Mouse (Mus musculus): Measurements from ENCODE around the gene Ahnak. TPM values are rescaled to one million over a fixed set of nuclear protein-coding genes. Genes with fewer than 3 reads are reported as not detected.
A peak's percentile ranks its signal among the peaks of the same experiment; 100 is the strongest.
"Not testable (repeated sequence)": the region's sequence is repeated elsewhere in the genome, so short reads cannot be mapped to it uniquely, and the experiment has no call there.

The Ahnak gene
- polyA plus RNA-seq, 1 experiment from 2014 or later, result 30.6 TPM

DNA sequence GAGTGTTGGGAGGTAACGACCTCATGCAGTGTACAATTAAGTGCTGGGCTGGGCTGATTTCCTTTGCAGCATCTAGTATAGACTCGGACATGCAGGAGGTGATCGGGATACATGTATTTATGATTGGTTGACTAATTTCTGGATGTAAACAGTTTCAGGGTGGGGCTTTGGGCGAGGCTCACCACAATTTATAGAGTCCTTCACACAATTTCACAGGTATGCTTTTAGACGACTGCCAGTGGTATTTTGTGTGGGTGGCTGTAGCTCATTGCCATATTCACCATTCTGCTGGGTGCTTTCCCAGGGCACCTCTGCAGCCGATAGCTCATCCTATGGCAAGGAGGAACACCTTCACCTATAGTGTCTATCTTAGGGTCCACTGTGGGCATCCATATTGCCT, 9.5 kb downstream of the Ahnak start:
- WGBS, result 83% methylated on average over 6 of the region's 6 CpGs
- H3K9me3 ChIP-seq (ENCODE audit: control insufficient read depth, low read length), result no peaks in the 10 kb centered on the region
- H3K27ac ChIP-seq (replicated peaks in 1 of 2; ENCODE audit: control insufficient read depth in 1 of 2, insufficient read depth in 1 of 2, low read depth in 2 of 2, low read length in 2 of 2), result no peak overlapping the region
- peaks cover 18 to 56% of the 10 kb centered on the region in 2 experiments for H3K4me1 ChIP-seq (ENCODE audit: control insufficient read depth in 2 of 2, insufficient read depth in 2 of 2, low read length in 2 of 2)
- no peak for ATAC-seq (ENCODE audit: insufficient number of reproducible peaks, insufficient read depth, low FRiP score, low read depth)
- H3K4me3 ChIP-seq (ENCODE audit: control insufficient read depth in 1 of 2, insufficient read depth in 1 of 2, low read depth in 1 of 2, low read length in 2 of 2), result no peak overlapping the region
- H3K27me3 ChIP-seq (ENCODE audit: control insufficient read depth, insufficient read depth, low read length), result no peaks in the 10 kb centered on the region
- peaks cover 46% of the 10 kb centered on the region for H3K36me3 ChIP-seq (ENCODE audit: control insufficient read depth, insufficient read depth, low read length)
- H3K4me2 ChIP-seq (ENCODE audit: low read length), result no peak overlapping the region
- H3K9ac ChIP-seq (ENCODE audit: low read length), result no peak overlapping the region

DNA sequence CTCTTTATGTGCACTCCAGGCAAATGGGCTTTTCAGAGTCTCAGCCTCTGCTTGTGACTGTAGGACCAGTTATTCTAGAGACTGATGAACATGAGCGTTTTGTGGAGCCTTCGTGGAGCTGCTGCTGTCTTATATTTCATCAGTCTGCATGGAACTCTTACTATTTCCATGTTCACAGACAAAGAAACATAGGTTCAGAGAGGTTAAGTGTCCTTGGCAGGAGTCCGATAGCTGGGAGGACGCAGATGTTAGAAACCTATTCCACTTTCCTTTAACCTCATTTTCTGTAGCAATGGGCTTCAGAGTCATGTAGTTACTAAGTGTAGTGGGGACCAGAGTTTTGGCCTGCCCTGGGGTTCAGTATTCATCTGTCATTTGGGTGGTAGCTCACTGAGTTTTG, 10.1 kb downstream of the Ahnak start:
- H3K36me3 ChIP-seq (ENCODE audit: control insufficient read depth, insufficient read depth, low read length), result peaks cover 52% of the 10 kb centered on the region
- H3K4me3 ChIP-seq (ENCODE audit: control insufficient read depth in 1 of 2, insufficient read depth in 1 of 2, low read depth in 1 of 2, low read length in 2 of 2), result no peak overlapping the region
- no peak for ATAC-seq (ENCODE audit: insufficient number of reproducible peaks, insufficient read depth, low FRiP score, low read depth)
- H3K27ac ChIP-seq (replicated peaks in 1 of 2; ENCODE audit: control insufficient read depth in 1 of 2, insufficient read depth in 1 of 2, low read depth in 2 of 2, low read length in 2 of 2), result no peak overlapping the region
- no peak overlapping the region for H3K9ac ChIP-seq (ENCODE audit: low read length)
- H3K9me3 ChIP-seq (ENCODE audit: control insufficient read depth, low read length), result no peaks in the 10 kb centered on the region
- no peaks in the 10 kb centered on the region for H3K27me3 ChIP-seq (ENCODE audit: control insufficient read depth, insufficient read depth, low read length)
- no peak overlapping the region for H3K4me2 ChIP-seq (ENCODE audit: low read length)
- WGBS, result 81% methylated on average over 4 of the region's 4 CpGs
- peaks cover 18 to 50% of the 10 kb centered on the region in 2 experiments for H3K4me1 ChIP-seq (ENCODE audit: control insufficient read depth in 2 of 2, insufficient read depth in 2 of 2, low read length in 2 of 2)

DNA sequence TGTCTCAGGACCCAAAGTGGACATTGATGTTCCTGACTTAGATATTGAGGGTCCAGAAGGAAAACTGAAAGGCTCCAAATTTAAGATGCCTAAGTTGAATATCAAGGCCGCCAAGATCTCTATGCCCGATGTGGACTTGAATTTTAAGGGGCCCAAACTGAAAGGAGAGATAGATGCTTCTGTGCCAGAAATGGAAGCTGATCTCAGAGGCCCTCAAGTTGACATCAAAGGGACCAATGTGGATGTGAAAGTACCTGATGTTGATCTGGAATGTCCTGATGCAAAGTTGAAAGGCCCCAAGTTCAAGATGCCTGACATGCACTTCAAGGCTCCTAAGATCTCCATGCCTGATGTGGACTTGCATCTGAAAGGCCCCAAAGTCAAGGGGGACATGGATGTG, 17.8 kb downstream of the Ahnak start:
- 95% methylated on average over 2 of the region's 2 CpGs for WGBS
- H3K36me3 ChIP-seq (ENCODE audit: control insufficient read depth, insufficient read depth, low read length), result peaks cover 74% of the 10 kb centered on the region
- H3K9me3 ChIP-seq (ENCODE audit: control insufficient read depth, low read length); H3K27me3 ChIP-seq (ENCODE audit: control insufficient read depth, insufficient read depth, low read length); ATAC-seq (ENCODE audit: insufficient number of reproducible peaks, insufficient read depth, low FRiP score, low read depth); H3K4me1 ChIP-seq (ENCODE audit: control insufficient read depth in 2 of 2, insufficient read depth in 2 of 2, low read length in 2 of 2); H3K9ac ChIP-seq (ENCODE audit: low read length); H3K4me2 ChIP-seq (ENCODE audit: low read length); H3K27ac ChIP-seq (replicated peaks in 1 of 2; ENCODE audit: control insufficient read depth in 1 of 2, insufficient read depth in 1 of 2, low read depth in 2 of 2, low read length in 2 of 2); H3K4me3 ChIP-seq (ENCODE audit: control insufficient read depth in 1 of 2, insufficient read depth in 1 of 2, low read depth in 1 of 2, low read length in 2 of 2): not testable (repeated sequence)

DNA sequence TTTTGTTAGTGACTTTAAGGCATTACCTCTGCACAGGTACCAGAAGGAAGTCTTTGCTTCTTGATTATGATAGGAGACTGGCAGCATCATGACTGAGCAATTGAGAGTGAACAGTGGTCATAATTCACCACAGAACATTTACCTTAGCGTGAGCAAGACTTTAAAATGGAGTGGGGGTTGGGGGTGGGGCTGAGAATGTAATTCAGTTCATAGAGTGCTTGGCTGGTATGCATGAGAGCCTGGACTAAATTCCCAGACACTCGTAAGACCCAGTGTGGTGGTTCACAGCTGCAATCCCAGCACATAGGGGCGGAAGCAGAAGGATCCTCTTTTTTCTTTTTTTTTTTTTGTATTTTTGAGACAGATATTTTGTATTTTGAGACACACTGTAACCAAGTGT, 30.2 kb downstream of the Ahnak start:
- 90% methylated on average over 3 of the region's 3 CpGs for WGBS
- peaks cover 6 to 16% of the 10 kb centered on the region in 2 experiments; a peak in 3 of 4 replicates for H3K4me1 ChIP-seq (ENCODE audit: control insufficient read depth in 2 of 2, insufficient read depth in 2 of 2, low read length in 2 of 2)
- H3K27ac ChIP-seq (replicated peaks in 1 of 2; ENCODE audit: control insufficient read depth in 1 of 2, insufficient read depth in 1 of 2, low read depth in 2 of 2, low read length in 2 of 2), result no peak overlapping the region

DNA sequence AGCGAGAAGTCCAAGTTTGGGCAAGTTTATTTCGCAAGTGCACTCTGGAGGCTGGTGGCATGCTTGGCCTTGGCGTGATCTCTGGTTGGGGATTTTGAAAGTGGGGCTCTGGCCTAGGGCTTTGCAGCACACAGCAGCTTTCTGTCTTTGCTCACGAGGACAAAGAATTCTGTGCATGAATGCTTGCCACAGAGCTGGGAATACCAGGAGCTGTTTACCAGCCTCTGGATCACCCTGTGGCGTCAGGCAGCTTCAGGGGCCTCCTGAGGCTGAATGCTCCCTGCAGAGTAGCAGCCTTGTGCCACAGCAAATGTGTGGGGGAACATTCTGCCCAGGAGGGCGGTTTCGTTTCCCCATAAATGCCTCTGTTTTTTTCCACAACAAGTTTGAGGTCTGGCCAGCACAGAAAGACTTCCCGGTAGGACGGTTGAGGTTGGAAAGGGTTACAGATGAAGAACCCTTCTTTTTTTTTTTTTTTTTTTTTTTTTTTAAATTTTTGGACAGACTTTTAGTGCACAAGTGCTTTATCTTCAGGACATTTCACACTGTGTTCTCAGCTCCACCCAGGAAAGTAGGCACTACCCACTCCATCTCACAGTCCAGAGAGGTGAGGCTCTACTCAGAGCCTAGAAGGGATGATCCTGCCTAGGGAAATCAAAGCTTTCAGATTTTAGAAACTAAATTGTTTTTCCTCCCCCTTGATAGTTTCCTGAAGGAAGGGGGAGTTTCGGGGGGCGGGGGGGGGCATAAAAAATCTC, 34.1 kb downstream of the Ahnak start:
- no peak for ATAC-seq (ENCODE audit: insufficient number of reproducible peaks, insufficient read depth, low FRiP score, low read depth)
- Histone ChIP-seq H3K36me3 (ENCODE audit: control insufficient read depth, insufficient read depth, low read length) (peaks cover 30% of the 10 kb centered on the region), H3K9ac (ENCODE audit: low read length) (no peak overlapping the region), H3K4me1 (ENCODE audit: control insufficient read depth in 2 of 2, insufficient read depth in 2 of 2, low read length in 2 of 2) (peaks cover 18 to 34% of the 10 kb centered on the region in 2 experiments), H3K27ac (replicated peaks in 1 of 2; ENCODE audit: control insufficient read depth in 1 of 2, insufficient read depth in 1 of 2, low read depth in 2 of 2, low read length in 2 of 2) (peak overlapping the region; percentile 50 to 65), H3K9me3 (ENCODE audit: control insufficient read depth, low read length) (no peaks in the 10 kb centered on the region), H3K4me3 (ENCODE audit: control insufficient read depth in 1 of 2, insufficient read depth in 1 of 2, low read depth in 1 of 2, low read length in 2 of 2) (no peak overlapping the region), H3K27me3 (ENCODE audit: control insufficient read depth, insufficient read depth, low read length) (no peaks in the 10 kb centered on the region), H3K4me2 (ENCODE audit: low read length) (no peak overlapping the region)
- WGBS, result 45% methylated on average over 11 of the region's 11 CpGs

More for the DNA sequence above, 30.2 kb downstream of the Ahnak start:
- ATAC-seq (ENCODE audit: insufficient number of reproducible peaks, insufficient read depth, low FRiP score, low read depth), result no peak
- H3K9me3 ChIP-seq (ENCODE audit: control insufficient read depth, low read length), result no peaks in the 10 kb centered on the region
- H3K9ac ChIP-seq (ENCODE audit: low read length), result no peak overlapping the region
- H3K4me2 ChIP-seq (ENCODE audit: low read length), result no peak overlapping the region
- H3K27me3 ChIP-seq (ENCODE audit: control insufficient read depth, insufficient read depth, low read length), result no peaks in the 10 kb centered on the region
- peaks cover 68% of the 10 kb centered on the region for H3K36me3 ChIP-seq (ENCODE audit: control insufficient read depth, insufficient read depth, low read length)
- no peak overlapping the region for H3K4me3 ChIP-seq (ENCODE audit: control insufficient read depth in 1 of 2, insufficient read depth in 1 of 2, low read depth in 1 of 2, low read length in 2 of 2)

DNA sequence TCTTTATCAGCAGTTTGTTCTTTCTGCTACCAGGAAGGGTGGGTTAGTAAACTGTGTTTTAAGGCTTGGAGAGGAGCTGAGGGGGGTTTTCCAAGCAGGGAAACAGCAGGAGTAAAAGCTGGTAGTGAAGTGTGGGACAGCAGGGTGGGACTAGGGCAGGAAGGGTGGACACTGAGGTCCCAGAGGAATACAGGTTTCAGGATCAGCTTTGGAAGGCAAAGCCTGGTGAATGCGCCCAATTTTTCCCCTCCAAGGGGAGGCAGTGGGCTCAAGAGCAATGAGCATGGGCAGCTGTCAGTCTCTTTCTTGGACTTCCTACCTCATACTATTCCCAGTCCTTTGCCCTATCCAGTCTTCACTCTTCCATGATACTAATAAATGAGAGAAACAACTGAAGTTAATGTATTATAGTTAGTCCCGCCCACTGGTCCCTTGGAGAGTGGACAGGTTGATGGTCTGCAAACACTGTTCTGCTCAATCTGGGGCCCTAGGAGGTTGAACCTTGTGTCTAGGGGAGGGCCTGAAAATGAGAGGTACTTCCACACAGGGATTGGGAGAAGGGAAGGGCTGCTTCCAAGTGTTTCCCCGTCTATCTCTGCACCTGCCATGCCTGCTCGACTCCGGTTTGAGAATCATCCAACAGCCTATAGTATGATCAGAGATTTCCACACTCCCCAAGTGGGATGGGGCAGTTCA, 36.6 kb downstream of the Ahnak start:
- H3K27me3 ChIP-seq (ENCODE audit: control insufficient read depth, insufficient read depth, low read length), result no peaks in the 10 kb centered on the region
- no peak overlapping the region for H3K9ac ChIP-seq (ENCODE audit: low read length)
- 86% methylated on average over 5 of the region's 5 CpGs for WGBS
- ATAC-seq (ENCODE audit: insufficient number of reproducible peaks, insufficient read depth, low FRiP score, low read depth), result no peak
- H3K36me3 ChIP-seq (ENCODE audit: control insufficient read depth, insufficient read depth, low read length), result peaks cover 7% of the 10 kb centered on the region
- H3K9me3 ChIP-seq (ENCODE audit: control insufficient read depth, low read length), result no peaks in the 10 kb centered on the region
- no peak overlapping the region for H3K4me2 ChIP-seq (ENCODE audit: low read length)
- H3K27ac ChIP-seq (replicated peaks in 1 of 2; ENCODE audit: control insufficient read depth in 1 of 2, insufficient read depth in 1 of 2, low read depth in 2 of 2, low read length in 2 of 2), result no peak overlapping the region
- peaks cover 25 to 50% of the 10 kb centered on the region in 2 experiments for H3K4me1 ChIP-seq (ENCODE audit: control insufficient read depth in 2 of 2, insufficient read depth in 2 of 2, low read length in 2 of 2)
- H3K4me3 ChIP-seq (ENCODE audit: control insufficient read depth in 1 of 2, insufficient read depth in 1 of 2, low read depth in 1 of 2, low read length in 2 of 2), result no peak overlapping the region

DNA sequence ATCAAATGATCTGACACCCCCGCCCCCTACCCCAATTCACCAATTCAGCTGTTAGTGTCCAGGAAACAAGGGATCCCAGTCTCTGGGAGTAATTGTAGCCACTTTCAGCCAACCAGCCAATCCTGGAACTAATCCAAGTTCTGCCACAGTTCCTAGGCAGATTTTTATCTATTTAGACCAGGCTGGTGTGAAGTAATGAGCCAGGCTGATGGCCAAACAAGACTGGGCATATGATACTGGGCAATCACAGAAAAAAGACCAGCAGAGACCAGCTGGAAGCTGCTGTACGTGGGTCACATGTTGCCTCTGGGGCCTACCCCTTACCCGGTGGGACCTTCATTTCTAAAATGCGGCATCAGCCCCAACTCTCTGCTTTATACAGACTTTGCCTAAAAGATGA, 37.5 kb downstream of the Ahnak start:
- Histone ChIP-seq H3K9ac (ENCODE audit: low read length) (no peak overlapping the region), H3K4me3 (ENCODE audit: control insufficient read depth in 1 of 2, insufficient read depth in 1 of 2, low read depth in 1 of 2, low read length in 2 of 2) (no peak overlapping the region), H3K9me3 (ENCODE audit: control insufficient read depth, low read length) (no peaks in the 10 kb centered on the region), H3K27ac (replicated peaks in 1 of 2; ENCODE audit: control insufficient read depth in 1 of 2, insufficient read depth in 1 of 2, low read depth in 2 of 2, low read length in 2 of 2) (no peak overlapping the region), H3K36me3 (ENCODE audit: control insufficient read depth, insufficient read depth, low read length) (no peaks in the 10 kb centered on the region), H3K4me2 (ENCODE audit: low read length) (no peak overlapping the region), H3K4me1 (ENCODE audit: control insufficient read depth in 2 of 2, insufficient read depth in 2 of 2, low read length in 2 of 2) (peaks cover 25 to 50% of the 10 kb centered on the region in 2 experiments), H3K27me3 (ENCODE audit: control insufficient read depth, insufficient read depth, low read length) (no peaks in the 10 kb centered on the region)
- no peak for ATAC-seq (ENCODE audit: insufficient number of reproducible peaks, insufficient read depth, low FRiP score, low read depth)
- WGBS, result 90% methylated on average over 4 of the region's 4 CpGs

Measured in heart, embryonic 14.5 days (tissue).